Mouse (Mus musculus) cerebellum, adult 8-10 months (tissue): ENCODE results near the gene Zfp771.
"Not testable (repeated sequence)": the region's sequence is repeated elsewhere in the genome, so short reads cannot be mapped to it uniquely, and the experiment has no call there.

ENCODE experiments used
- DNase-seq: peaks from one replicate; pipeline ENCODE4 v3.0.0; 2022

Zfp771 gene

DNA sequence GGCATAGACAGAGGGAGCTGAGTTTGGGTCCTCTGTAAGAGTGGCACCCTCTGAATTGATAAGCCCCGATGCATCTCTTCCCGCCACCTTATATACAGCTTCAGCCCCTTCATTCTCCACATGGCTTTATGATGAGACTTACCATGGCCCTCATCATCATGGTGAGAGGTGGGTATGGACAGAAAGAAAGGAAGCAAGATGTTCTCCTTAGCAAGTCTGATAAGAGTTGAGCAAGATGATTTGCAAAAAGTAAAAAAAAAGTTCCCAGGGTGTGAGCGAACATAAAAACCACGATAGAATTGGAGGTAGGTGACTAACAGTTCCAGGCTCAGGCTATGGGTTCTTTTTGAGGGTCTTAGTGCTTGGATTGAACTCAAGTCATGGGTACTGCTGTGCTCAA, 25.4 kb upstream of the Zfp771 start:
- no peak for DNase-seq

GRCm38 (mm10) chr7:127220440-127220839, 23.6 kb upstream of the Zfp771 start:
- no peak for DNase-seq

- no peak for DNase-seq
Observed at GRCm38 (mm10) chr7:127223106-127223505, 21.0 kb upstream of the Zfp771 start.

- DNase-seq = no peak
Observed at GRCm38 (mm10) chr7:127223515-127224478, 20.3 kb upstream of the Zfp771 start.

DNA sequence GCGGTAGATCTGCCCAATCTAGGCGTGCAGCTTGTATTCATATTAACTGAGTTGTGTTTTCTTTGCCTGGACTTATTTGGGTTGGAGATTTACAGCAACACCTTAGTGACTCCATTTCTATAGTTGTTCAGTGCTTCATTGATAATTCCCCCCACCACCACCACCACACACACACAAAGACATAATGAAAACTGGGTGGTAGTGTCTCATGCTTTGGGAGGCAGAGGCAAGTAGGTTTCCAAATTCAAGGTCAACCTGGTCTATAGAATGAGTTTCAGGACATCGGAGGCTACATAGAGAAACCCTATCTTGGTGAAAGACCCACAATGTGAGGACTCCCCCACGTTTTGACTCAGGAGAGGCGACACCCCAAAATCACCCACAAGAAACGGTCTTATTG, 19.5 kb upstream of the Zfp771 start:
- DNase-seq = no peak

DNA sequence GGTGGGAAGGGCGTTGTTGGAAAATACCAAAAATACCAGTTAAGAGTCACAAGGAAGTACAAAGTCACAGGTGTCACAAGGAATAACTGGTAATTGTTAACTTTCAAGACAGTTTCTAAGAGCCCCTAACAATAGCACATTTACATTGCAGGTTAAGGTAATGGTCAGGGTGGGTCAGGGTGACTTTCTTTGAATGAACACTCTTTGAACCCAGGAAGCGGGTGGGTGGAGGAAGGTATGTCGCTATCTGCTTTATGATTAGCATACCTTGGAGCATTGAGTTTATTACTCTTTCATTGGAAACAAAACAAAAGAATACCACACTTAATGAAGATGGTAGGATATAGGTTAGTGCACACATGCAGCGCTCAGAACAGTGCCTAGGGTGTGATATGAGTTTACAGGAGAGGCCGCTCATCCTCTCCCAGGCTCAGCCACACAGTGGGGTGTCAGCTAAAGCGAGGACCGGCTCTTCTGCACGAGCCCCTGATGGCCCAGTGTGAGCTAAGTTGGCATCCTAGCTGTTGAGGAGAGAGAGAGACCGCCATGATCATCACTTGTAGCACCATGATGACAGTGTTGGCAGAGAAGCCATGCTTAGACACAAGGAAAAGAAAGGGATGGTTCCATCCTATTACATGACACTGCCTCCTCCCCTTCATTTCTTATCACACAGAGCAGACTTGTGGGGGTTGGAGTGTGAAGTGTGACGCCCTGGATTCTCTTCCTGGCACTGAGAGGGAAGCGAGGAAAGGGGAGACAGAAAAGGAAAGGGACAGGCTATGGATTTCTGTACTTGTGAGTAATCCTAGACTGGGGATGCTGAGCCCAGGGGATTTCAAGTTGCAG, 18.7 kb upstream of the Zfp771 start:
- no peak for DNase-seq

GRCm38 (mm10) chr7:127228615-127229303, 15.3 kb upstream of the Zfp771 start:
- DNase-seq = peak; percentile 80

DNA sequence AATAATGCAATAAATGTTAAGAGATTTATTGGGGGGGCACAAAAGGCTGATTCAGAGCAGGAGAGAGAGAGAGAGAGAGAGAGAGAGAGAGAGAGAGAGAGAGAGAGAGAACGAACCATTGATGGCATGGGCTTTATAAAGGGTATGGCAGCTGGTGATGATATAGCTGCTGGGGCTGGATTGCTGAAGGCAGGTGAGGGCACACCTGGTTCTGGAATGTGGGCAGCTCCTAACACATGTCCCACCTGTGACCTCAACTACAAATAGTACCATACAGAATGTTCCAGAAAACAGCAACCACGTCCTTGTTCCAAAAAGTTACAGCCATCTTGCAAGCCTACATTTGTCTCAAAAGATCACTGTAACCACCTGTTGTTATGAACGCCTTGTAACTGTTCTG, 12.7 kb upstream of the Zfp771 start:
- DNase-seq = no peak

GRCm38 (mm10) chr7:127231826-127232621, 12.1 kb upstream of the Zfp771 start:
- peak; percentile 16 for DNase-seq

DNA sequence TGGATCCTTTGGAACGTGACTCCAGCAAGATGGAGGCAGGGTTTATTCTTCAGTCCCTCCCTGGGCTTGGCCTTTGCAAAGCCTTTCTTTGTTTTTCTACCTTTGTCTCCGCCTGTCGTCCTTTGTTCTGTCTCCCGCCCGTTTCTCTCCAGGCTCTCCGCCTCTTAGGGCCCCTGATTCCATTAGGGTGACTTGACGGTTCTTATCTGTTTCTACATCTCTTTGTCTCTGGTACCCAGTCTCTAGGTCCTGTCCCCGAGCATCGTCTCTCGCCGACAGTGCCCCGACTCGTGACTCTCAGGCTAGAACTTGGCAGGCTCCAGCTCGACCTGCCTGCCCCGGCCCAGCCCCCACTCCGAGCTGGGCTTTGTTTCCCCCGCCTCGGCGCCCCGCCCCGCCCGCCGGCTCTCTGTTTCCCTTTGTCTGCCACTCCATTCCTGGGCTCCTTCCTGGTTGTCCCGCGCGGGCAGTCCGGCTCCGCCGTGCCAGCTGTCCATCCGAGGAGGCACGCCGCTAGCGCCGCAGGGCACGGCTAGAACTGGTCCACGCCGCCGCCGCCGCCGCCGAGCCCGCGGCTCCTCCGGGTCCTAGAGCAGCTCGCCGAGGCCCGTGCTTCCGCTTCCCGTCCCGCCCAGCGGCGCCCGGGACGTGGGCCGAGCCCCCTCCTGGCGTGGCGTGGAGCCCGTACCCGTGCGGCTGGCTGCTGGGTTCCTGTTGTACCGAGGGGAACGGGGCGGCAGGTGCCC, 11.3 kb upstream of the Zfp771 start, which contains the start of the genes Zfp553 and Sept1:
Gene Zfp553, plus strand, starts transcription at position 440 of the 746 bp plus-strand sequence.
Gene Sept1, minus strand, starts transcription at position 509 of the 746 bp plus-strand sequence.
- DNase-seq = peak; percentile 85

DNA sequence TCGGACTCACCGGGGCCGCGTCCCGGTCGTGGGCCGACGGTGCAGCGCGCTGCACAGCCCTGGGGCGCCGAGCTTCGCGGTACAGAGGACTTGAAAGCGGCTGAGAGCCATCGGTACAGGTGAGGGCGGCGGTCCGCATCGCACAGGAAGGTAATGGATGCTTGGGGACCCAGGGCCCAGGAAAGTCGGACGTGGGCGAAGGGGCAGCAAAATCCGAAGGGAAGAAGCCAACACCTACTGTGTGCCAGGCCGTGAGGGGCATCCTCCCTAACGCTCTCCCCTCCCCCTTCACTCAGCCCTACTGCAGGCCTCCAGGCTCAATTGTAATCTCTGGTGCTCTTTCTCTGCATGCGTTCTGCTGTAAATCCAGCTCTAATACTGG, 10.7 kb upstream of the Zfp771 start:
- DNase-seq = no peak

- DNase-seq = no peak
Observed at GRCm38 (mm10) chr7:127233765-127234164, 10.3 kb upstream of the Zfp771 start.

- DNase-seq = peak; percentile 8
Observed at GRCm38 (mm10) chr7:127234777-127235176, 9.3 kb upstream of the Zfp771 start.

DNA sequence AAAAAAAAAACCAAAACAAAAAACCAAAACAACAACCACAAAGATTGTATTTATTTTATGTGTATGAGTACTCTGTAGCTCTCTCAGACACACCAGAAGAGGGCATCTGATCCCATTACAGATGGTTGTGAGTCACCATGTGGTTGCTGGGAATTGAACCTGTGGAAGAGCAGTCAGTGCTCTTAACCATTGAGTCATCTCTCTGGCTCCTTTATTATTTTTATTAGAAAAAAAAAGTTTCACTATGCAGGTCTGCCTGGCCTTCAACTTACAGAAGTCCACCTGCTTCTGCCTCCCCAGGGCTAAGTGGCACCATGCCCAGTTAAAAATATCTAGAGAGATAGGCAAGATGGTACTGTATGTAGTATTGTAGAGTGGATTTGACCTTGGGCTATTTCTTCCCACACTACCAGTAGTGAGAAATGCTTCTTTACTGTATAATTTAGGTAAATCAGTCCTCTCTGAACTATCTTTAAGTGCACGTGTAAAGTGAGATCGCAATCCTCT, 660 bp upstream of the Zfp771 start:
- DNase-seq = no peak

- no peak for DNase-seq
Observed at GRCm38 (mm10) chr7:127244658-127245510, 810 bp downstream of the Zfp771 start.

GRCm38 (mm10) chr7:127250511-127250910, 6.4 kb downstream of the Zfp771 start:
- DNase-seq = not testable (repeated sequence)

DNA sequence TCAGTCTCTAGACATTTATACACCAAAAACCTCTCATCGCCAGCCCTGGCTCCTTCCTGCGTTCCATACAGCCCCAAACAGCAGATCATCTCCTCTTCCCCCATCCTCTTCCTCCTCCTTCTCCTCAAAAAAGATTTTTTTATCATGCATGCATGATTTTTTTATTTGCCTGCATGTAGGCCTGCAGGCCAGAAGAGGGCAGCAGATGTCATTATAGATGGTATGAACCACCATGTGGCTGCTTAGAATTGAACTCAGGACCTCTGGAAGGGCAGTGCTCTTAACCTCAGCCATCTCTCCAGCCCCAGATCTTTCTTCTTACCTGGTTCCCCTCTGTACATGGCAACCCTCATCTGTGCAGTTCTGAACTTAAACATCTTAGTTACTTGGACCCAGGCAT, 8.3 kb downstream of the Zfp771 start:
- no peak for DNase-seq

DNA sequence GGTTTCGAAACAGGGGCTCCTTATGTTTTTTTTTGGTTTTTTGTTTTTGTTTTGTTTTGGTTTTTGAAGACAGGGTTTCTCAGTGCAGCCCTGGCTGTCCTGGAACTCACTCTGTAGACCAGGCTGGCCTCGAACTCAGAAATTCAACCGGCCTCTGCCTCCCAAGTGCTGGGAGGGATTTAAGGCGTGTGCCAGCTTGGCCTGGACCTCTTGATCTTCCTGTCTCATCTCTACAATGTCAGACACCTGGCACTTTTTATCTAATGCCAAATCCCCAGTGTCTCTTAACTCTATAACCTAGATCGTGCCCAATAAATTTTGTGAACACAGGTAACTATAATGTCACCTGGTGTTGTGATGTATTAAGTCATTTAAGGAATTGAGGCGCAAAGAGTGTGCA, 9.3 kb downstream of the Zfp771 start:
- DNase-seq = no peak

DNA sequence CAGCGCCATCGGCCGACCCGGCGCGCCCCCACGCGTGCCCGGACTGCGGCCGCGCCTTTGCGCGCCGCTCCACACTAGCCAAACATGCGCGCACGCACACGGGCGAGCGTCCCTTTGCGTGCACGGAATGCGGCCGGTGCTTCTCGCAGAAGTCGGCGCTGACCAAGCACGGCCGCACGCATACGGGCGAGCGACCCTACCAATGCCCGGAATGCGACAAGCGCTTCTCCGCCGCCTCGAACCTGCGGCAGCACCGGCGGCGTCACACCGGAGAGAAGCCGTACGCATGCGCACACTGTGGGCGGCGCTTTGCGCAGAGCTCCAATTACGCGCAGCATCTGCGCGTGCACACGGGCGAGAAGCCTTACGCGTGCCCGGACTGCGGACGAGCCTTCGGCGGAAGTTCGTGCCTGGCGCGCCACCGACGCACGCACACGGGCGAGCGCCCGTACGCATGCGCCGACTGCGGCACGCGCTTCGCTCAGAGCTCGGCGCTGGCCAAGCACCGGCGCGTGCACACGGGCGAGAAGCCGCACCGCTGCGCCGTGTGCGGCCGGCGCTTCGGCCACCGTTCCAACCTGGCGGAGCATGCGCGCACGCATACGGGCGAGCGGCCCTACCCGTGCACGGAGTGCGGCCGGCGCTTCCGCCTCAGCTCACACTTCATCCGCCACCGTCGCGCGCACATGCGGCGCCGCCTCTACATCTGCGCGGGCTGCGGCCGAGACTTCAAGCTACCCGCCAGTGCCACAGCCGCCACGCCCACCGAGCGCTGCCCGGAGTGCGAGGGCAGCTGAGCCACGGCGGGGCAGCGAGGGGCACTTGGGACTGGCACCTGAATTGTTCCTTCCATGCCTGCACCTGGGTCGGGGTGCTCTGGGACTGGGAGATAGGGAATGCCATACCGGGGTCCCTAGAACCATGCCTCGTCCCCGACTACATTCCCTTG, 10.0 kb downstream of the Zfp771 start:
- peak; percentile 94 for DNase-seq
